Mouse (Mus musculus) CH12.LX (cell line): ENCODE data around the gene Dgcr2. TPM values are rescaled to one million over a fixed set of nuclear protein-coding genes. Genes with fewer than 3 reads are reported as not detected.

Experiments
- DNase-seq: peaks from one replicate; pipeline ENCODE4 v3.0.0-alpha.2; 2013; ENCODE audit errors: extremely low read depth
- H3K27ac ChIP-seq: 2 replicates; pipeline ENCODE4 v1.5.1; 2012; ENCODE audit warnings: low read depth, mild to moderate bottlenecking, control low read depth, moderate library complexity; ENCODE audit not compliant: insufficient read depth
- H3K27me3 ChIP-seq: replicated peaks from 2 replicates; pipeline ENCODE3; 2012; ENCODE audit warnings: inconsistent platforms
- H3K36me3 ChIP-seq, 2 experiments: replicated peaks in 1 of 2; 2 replicates each; pipeline versions ENCODE3 to v1.6.1; 2012; ENCODE audit warnings: inconsistent platforms in 1 of 2, low read length in 1 of 2, mild to moderate bottlenecking in 1 of 2, mixed read lengths in 1 of 2, moderate library complexity in 1 of 2; ENCODE audit not compliant: control insufficient read depth in 1 of 2, insufficient read depth in 1 of 2
- H3K4me1 ChIP-seq, 2 experiments: 2 replicates each; pipeline ENCODE4 v1.6.1; 2012; ENCODE audit warnings: inconsistent platforms in 1 of 2, moderate library complexity in 1 of 2; ENCODE audit not compliant: insufficient read depth in 2 of 2, control insufficient read depth in 1 of 2
- H3K4me2 ChIP-seq: 2 replicates; pipeline ENCODE4 v1.6.1; 2012; ENCODE audit warnings: low read depth, mild to moderate bottlenecking, control low read depth; ENCODE audit not compliant: poor library complexity, insufficient read depth, severe bottlenecking
- H3K4me3 ChIP-seq, 3 experiments: fragments of 150-350 bp in 1 of 3; sonication (generic) in 1 of 3; replicated peaks in 1 of 3; 2 replicates each; pipeline versions ENCODE3 to v1.5.1; 2011 to 2012; ENCODE audit warnings: low read depth in 2 of 3, low read length in 2 of 3, mild to moderate bottlenecking in 2 of 3, moderate library complexity in 2 of 3, control low read depth in 1 of 3, improper control_type of control experiment in 1 of 3, inconsistent platforms in 1 of 3, mixed read lengths in 1 of 3; ENCODE audit not compliant: poor library complexity in 1 of 3
- H3K79me2 ChIP-seq: replicated peaks from 2 replicates; pipeline ENCODE4 v1.6.1; 2012; ENCODE audit warnings: mild to moderate bottlenecking, moderate library complexity; ENCODE audit not compliant: control insufficient read depth, poor library complexity, insufficient read depth, severe bottlenecking; ENCODE audit errors: extremely low read depth
- H3K9ac ChIP-seq: 2 replicates; pipeline ENCODE4 v1.6.1; 2012; ENCODE audit warnings: low read depth, mild to moderate bottlenecking, control low read depth, moderate library complexity; ENCODE audit not compliant: insufficient read depth
- H3K9me3 ChIP-seq: replicated peaks from 2 replicates; pipeline ENCODE3; 2012; ENCODE audit warnings: low read length, inconsistent platforms, mixed read lengths
- CHD2 ChIP-seq: IDR thresholded peaks from 2 replicates; pipeline ENCODE4 v1.6.1; 2011; ENCODE audit warnings: low read length, improper control_type of control experiment
- CTCF ChIP-seq, 2 experiments: IDR thresholded peaks in 1 of 2; conservative IDR thresholded peaks in 1 of 2; 2 replicates each; pipeline ENCODE4 v1.5.1; 2011 to 2012; ENCODE audit warnings: low read depth in 2 of 2, low read length in 2 of 2, improper control_type of control experiment in 1 of 2, inconsistent platforms in 1 of 2, mild to moderate bottlenecking in 1 of 2, moderate library complexity in 1 of 2
- ELF1 ChIP-seq: IDR thresholded peaks from 2 replicates; pipeline ENCODE4 v1.6.1; 2014; ENCODE audit warnings: low read depth, mild to moderate bottlenecking, inconsistent platforms, low read length, improper control_type of control experiment
- IRF4 ChIP-seq: IDR thresholded peaks from 2 replicates; pipeline ENCODE4 v1.6.1; 2014; ENCODE audit warnings: low read depth, mild to moderate bottlenecking, inconsistent platforms, low read length, improper control_type of control experiment
- JUND ChIP-seq: conservative IDR thresholded peaks from 2 replicates; pipeline ENCODE4 v1.6.1; 2011; ENCODE audit warnings: low read depth, low read length, improper control_type of control experiment
- KAT2A ChIP-seq: IDR thresholded peaks from 2 replicates; pipeline ENCODE4 v1.6.1; 2012; ENCODE audit warnings: low read length, improper control_type of control experiment, inconsistent platforms; ENCODE audit not compliant: insufficient replicate concordance
- MAFK ChIP-seq: IDR thresholded peaks from 2 replicates; pipeline ENCODE4 v1.6.1; 2011; ENCODE audit warnings: low read length, improper control_type of control experiment; ENCODE audit not compliant: insufficient replicate concordance
- MAX ChIP-seq: IDR thresholded peaks from 2 replicates; pipeline ENCODE4 v1.6.1; 2011; ENCODE audit warnings: low read length, improper control_type of control experiment
- MAZ ChIP-seq: IDR thresholded peaks from 2 replicates; pipeline ENCODE4 v1.6.1; 2012; ENCODE audit warnings: low read depth, mild to moderate bottlenecking, inconsistent platforms, low read length, improper control_type of control experiment, moderate library complexity
- MEF2A ChIP-seq: IDR thresholded peaks from 2 replicates; pipeline ENCODE4 v1.6.1; 2014; ENCODE audit warnings: low read depth, mild to moderate bottlenecking, inconsistent platforms, low read length, improper control_type of control experiment, borderline replicate concordance
- MXI1 ChIP-seq: IDR thresholded peaks from 2 replicates; pipeline ENCODE4 v1.6.1; 2011; ENCODE audit warnings: mild to moderate bottlenecking, low read depth, low read length, improper control_type of control experiment
- MYC ChIP-seq: IDR thresholded peaks from 2 replicates; pipeline ENCODE4 v1.6.1; 2011; ENCODE audit warnings: low read depth, mild to moderate bottlenecking, improper control_type of control experiment, low read length
- PAX5 ChIP-seq: IDR thresholded peaks from 2 replicates; pipeline ENCODE4 v1.6.1; 2012; ENCODE audit warnings: low read length, inconsistent platforms, mixed read lengths
- TBP ChIP-seq: conservative IDR thresholded peaks from 2 replicates; pipeline ENCODE4 v1.6.1; 2011; ENCODE audit warnings: low read depth, low read length, improper control_type of control experiment
- TCF12 ChIP-seq: IDR thresholded peaks from 2 replicates; pipeline ENCODE4 v1.6.1; 2014; ENCODE audit warnings: low read depth, mild to moderate bottlenecking, inconsistent platforms, low read length, improper control_type of control experiment
- USF1 ChIP-seq: IDR thresholded peaks from 2 replicates; pipeline ENCODE4 v1.6.1; 2014; ENCODE audit warnings: low read depth, mild to moderate bottlenecking, inconsistent platforms, low read length, improper control_type of control experiment
- USF2 ChIP-seq: conservative IDR thresholded peaks from 2 replicates; pipeline ENCODE4 v1.6.1; 2011; ENCODE audit warnings: low read depth, low read length, improper control_type of control experiment
- dilution Hi-C: fragments of 300-500 bp; cut with MboI; formaldehyde crosslinking; loops from 2 replicates; pipeline ENCODE4 v1.14.3; 2020; ENCODE audit warnings: low sequenced_read_pairs; ENCODE audit not compliant: extremely low pct_unique_long_range_greater_than_20kb, extremely low pct_ligation_motif_present
- in situ Hi-C: fragments of 300-500 bp; cut with MboI; formaldehyde crosslinking; loops from 3 replicates; pipeline ENCODE4 v1.14.3; 2019; ENCODE audit warnings: low sequenced_read_pairs, low pct_ligation_motif_present, low pct_unique_long_range_greater_than_20kb, mixed read lengths
- polyA plus RNA-seq: library from polyadenylated mRNA; unstranded; fragments of >175 nt; gene quantifications from 2 replicates; pipeline ENCODE4 v1.2.1, GENCODE M21; 2012; ENCODE audit warnings: low read depth; ENCODE audit not compliant: insufficient read length
- total RNA-seq, 2 experiments: library from RNA; depleted of rRNA; stranded (reverse); fragments of 300-350 nt in 1 of 2; fragments of >200 nt in 1 of 2; gene quantifications; 2 replicates each; pipeline ENCODE4 v1.2.3; 2012 to 2014

The Dgcr2 gene
- total and polyA plus RNA-seq, 3 experiments, result 41.5 to 54.8 (median 48.0) TPM

- H3K9ac ChIP-seq, result no peak overlapping the region
- dilution Hi-C loops, result no loop called here
- no peak for TF ChIP-seq CTCF (conservative IDR thresholded peaks at IDR 0.05 in 1 of 2, IDR thresholded peaks at IDR 0.05 in 1 of 2; ENCODE audit: low read depth in 2 of 2, low read length in 2 of 2)
- TF ChIP-seq IRF4, result no peak
- no peak for TF ChIP-seq MEF2A
- no peak for TF ChIP-seq MAX
- no peak for TF ChIP-seq MAZ
- no peak for TF ChIP-seq USF1
- TF ChIP-seq PAX5, result no peak
- no peak for TF ChIP-seq KAT2A
- no peak for TF ChIP-seq USF2
- TF ChIP-seq ELF1, result no peak
- TF ChIP-seq MAFK, result no peak
- no peak for TF ChIP-seq JUND
- no peak for TF ChIP-seq MXI1
- TF ChIP-seq TCF12, result no peak
- TF ChIP-seq MYC, result no peak
- TF ChIP-seq TBP, result no peak
- TF ChIP-seq, all 38 proteins: peak for 0
- Histone ChIP-seq H3K4me3 (no peak overlapping the region), H3K36me3 (no peaks in the 10 kb centered on the region), H3K79me2 (no peaks in the 10 kb centered on the region), H3K27me3 (peaks cover 43% of the 10 kb centered on the region), H3K27ac (no peak overlapping the region), H3K4me2 (no peak overlapping the region), H3K4me1 (no peaks in the 10 kb centered on the region), H3K9me3 (peaks cover 16% of the 10 kb centered on the region)
- DNase-seq, result no peak
- in situ Hi-C loops, result no loop called here
These were observed 91.0 kb downstream of the Dgcr2 start for GRCm38 (mm10) chr16:17807192-17808009.

DNA sequence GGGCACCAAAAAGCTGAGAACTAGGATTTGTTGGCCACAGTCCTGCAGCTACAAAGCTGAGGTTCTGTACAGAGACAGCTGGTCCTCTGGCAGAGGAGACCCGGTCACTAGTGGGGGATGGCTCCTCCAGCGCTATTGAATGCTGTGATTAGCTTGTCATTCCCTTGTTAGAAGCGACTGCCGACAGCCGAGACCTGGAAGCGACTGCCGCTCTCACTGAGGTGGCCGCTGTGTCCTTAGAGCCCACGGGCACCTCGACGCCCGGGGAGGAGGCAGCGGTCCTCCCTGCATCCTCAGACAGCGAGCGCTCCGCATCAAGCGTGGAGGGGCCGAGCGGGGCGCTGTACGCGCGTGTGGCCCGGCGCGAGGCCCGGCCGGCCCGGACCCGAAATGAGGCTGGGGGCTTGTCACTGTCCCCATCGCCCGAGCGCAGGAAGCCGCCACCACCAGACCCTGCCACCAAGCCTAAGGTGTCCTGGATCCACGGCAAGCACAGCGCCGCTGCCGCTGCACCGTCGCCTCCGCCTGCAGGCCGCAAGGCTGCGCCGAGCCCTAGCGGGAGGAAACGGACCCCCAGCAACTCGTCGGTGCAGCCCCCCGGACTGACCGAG, 91.7 kb downstream of the Dgcr2 start:
- Histone ChIP-seq H3K9me3 (peaks cover 16% of the 10 kb centered on the region), H3K4me1 (no peaks in the 10 kb centered on the region), H3K27ac (no peak overlapping the region), H3K36me3 (no peaks in the 10 kb centered on the region), H3K4me3 (no peak overlapping the region), H3K4me2 (no peak overlapping the region), H3K27me3 (peaks cover 48% of the 10 kb centered on the region), H3K79me2 (no peaks in the 10 kb centered on the region), H3K9ac (no peak overlapping the region)
- in situ Hi-C loops (no loop called here), dilution Hi-C loops (no loop called here)
- DNase-seq, result no peak
- TF ChIP-seq TCF12 (0 out of 2 replicates have a peak, but pooled peaks have one; percentile 22), CHD2 (no peak)
